Mouse (Mus musculus) adrenal gland, adult 18-20 months (tissue): ENCODE results near the gene Meox1. TPM values are rescaled to one million over a fixed set of nuclear protein-coding genes. Genes with fewer than 3 reads are reported as not detected.

ENCODE experiments used
- DNase-seq, 2 experiments: peaks; one replicate each; pipeline ENCODE4 v3.0.0; 2021 to 2022; ENCODE audit warnings: low spot score in 2 of 2
- total RNA-seq, 2 experiments: library from RNA; stranded (reverse); gene quantifications; 1 replicate in 1 of 2; 2 replicates in 1 of 2; pipeline ENCODE4 v1.2.3; 2021

Meox1 gene
- total RNA-seq, 2 experiments from 2014 or later: 1.8 to 4.2 TPM

DNA sequence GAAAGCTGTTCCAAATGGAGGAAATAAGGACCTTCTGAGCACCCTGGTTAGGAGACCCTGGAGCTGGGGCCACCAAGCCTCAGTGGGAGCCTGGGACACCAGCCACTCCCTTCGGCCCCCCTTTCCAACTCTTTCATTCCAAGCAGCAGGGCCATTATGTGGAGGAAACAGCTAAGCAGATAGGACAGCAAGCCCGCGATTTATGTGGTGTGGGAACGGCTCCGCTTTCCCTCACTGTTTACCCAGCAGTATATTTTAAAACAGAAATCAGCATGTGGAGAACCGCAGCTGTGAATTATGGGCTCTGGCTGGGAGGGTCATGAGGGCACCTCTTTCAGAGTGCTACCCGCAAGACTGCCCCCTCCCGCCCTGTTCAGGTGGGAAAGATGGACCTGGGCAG lies 7.1 kb upstream of the Meox1 start:
- DNase-seq: no peak

DNA sequence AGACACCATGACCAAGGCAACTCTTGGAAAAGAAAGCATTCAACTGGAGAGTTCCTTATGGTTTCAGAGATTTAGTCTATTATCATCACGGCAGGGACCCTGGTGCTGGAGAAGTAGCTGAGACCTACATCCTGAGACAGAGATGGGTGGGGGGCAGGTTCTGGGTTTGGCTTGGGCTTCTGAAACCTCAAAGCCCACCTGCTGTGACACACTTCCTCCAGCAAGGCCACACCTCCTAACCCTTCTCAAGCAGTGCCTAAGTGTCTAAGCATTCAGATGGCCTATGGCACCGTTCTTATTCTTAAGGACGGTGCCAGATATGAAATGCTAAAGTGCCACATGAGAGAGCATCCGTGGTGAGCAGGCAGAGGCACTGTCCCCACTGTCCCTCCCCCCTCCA lies 4.2 kb upstream of the Meox1 start:
- DNase-seq: no peak

DNA sequence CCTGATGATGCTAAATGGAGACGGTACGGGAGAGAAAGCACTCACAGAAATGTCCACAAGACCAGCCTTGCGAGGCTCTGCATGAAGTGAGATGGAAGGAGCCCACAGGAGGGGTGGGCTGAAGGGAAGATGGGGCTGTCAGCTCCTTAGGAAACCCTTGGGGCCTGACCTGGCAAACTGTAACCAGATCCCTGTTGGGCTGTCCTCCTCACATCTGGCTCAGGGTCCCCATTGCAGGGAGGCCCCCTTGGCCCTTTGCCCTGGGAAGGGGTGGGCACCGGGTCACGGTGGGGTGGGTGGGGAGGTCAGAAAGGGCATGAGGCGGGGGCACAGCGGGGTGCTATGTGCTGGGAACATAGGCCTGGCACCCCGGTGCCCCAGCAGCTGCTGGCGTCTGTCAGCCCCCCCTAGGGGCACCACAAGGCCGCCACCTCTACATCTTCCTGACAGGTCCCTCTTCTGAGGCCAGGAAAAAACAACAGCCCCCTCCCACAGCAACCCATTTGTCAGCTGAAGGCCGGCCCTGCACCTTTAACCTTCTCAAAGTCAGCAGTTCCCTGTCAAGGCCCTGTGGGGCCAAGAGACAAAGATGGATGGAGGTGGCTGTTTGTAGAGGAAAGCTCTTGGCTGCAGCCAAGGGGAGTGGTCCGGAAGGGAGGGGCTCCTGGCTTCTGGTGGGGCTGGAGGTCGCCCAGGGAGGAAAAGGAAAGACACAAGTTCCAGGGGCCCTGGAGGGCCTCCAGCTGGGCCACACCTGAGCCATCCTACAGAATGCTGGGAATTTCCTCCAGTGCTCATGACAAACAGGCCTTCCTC lies 2.6 kb upstream of the Meox1 start:
- peak in 1 of 2 experiments; percentile 42 for DNase-seq

DNA sequence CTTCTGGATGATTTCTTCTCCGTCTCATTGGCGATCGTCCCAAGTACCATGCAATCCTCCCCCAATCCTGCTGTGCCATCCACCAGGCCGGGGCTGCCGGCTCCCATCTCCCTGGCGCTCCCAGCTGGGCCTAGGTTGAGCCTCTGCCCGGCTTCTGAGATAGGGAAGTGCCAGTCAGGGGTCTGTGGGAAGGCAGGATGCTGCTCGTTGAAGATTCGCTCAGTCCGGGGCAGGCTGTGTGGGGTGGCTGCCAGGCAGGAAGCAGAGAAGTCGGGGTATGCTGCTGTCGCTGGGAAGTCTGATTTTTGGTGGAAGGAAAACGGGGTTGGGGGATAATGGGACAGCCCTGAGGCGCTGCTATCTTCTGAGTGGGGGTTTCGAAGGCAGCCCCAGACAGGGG lies 614 bp downstream of the Meox1 start:
- DNase-seq: no peak

GRCm38 (mm10) chr11:101891451-101891850 lies 2.7 kb downstream of the Meox1 start:
- DNase-seq: no peak

DNA sequence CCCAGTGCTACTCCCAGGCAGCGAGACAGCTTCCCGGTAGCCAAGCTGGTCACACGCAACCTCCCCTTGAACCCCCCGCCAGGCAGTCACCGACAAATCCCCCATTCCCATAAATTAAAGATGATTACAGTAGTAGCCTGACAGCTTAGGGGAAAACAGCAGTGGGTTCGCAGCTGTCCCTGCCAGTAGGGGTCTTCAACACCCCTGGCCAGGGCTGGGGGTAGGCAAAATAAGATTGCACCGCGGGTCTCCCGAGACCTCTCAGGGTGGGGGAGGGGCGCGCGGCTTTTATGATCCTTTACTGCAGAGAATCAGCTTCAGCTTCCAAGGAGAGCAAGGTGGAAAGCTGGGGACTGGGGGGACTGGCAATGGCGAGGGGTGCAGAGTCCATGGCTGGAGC lies 4.4 kb downstream of the Meox1 start:
- no peak for DNase-seq

GRCm38 (mm10) chr11:101888820-101889219 lies 5.4 kb downstream of the Meox1 start:
- DNase-seq: no peak

DNA sequence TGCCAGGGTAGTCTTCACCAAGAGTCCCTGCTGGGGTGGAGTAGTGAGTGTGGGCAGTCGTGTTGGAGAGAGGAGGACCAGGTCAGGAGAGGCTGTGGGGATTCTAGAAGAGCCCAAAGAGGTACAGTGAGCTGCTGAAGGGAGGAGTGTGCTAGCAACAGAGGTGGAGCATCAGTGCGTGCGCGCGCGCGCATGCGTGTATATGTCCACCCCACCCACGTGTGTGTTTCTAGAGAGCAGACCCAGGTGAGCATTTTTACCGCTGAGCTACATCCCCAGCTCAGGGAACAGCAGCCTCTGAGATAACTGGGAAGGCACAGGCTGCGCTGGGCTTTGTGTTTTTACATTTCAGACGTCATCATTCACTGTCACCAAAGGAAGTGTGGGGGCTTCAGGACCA lies 7.7 kb downstream of the Meox1 start:
- DNase-seq: no peak

DNA sequence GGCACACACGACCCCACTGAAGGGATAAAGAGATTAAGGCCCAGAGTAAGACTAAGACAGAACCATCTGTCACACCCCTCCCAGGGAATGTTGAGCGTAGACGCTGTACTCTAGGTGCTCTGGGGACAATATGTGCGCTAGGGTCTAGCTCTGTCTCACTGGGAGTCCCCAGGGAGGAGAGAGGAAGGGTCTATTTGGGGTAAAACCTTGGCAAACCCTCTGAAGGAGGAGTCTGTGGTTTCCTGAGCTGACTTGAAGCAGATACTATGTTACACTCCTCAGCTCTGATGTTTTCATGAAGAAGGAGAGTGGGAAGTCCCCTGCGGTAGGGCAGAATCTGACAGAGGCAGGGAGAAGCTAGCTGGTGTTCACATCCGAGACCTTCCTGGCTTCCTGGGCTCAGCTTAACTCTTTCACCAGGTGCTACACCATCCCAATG lies 8.3 kb downstream of the Meox1 start:
- DNase-seq: no peak

DNA sequence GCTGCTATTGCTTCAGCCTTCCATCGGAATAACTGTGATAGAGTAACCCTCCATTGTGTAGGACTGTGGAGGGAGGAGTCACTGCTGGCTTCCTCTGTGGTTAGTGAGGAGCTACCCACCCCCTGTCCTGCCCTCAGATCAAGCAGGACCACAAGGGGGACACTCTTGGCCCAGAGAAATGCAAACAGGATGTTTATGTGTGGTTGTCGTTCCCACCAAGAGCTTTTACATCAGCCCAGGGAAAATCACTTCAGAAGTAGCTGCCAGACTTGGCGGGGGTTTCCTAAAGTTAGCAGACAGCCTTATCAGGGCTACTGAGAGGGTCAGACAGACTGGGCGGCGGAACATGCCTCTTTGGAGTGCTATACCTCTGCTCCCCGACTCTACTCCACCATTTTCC lies 8.9 kb downstream of the Meox1 start:
- no peak for DNase-seq

GRCm38 (mm10) chr11:101883911-101884310 lies 10.3 kb downstream of the Meox1 start:
- no peak for DNase-seq

DNA sequence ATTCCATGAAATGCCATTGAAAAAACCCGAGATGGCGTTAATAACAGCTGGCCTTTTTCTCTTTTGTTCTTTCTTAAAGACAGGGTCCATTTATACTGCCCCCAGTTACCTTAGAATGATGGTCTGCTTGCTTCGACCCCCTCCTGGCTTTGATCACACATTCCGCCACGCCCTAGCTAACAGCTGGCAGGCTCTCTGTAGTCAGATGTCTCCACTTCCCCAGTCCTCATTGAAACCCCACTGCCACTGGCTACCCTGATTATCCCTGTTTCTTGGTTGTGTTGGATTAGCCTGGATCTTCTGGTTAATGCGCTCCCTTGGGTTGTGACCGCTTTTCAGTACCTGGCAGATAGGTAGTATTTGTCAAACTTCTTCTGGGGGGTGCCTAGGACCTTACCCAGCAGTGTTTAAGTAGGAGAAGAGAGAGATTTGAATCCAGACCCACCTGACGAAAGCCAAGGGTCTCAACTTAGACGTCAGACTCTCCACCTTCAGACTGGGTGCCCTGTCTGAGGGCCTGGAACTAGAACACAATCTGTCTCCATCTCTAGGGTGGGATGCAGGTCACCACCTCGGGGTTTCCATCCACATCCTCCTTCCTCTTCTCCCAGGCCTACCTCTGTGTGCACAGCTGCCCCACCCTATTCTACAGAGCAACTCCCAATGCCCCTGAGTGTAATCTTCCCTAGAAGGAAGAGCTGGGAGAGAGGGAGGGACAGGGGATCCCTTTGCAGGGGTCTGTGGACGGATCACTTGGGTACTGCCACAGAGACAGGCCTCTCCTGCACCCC lies 11.5 kb downstream of the Meox1 start:
- DNase-seq: no peak

DNA sequence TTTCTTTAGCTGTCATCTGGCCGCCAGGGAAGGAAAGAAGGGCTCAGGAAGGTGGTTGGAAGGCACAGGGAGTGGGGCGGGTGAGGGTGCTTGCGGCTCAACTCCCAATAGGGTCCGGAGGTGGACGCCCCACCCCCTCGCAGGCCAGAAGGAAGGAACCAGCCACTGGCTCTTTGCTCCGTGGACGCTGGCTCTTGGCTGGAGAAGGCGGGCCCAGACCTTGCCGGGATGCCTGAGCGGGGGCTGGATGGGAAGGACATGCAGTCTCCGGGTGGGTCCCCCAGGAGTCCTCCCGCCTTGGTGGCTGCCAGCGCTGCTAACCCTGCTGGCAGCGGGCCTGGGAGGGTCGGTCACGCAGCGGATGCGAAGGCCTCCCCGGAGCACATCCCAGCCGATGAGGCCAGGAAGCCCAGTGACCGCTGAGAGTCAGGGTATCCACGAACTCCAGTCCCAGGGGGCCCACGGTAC lies 12.5 kb downstream of the Meox1 start:
- DNase-seq: peak; percentile 41 to 66

GRCm38 (mm10) chr11:101881185-101881584 lies 13.0 kb downstream of the Meox1 start:
- DNase-seq: no peak

- DNase-seq: no peak
Observed at GRCm38 (mm10) chr11:101879672-101880071, 14.5 kb downstream of the Meox1 start.

DNA sequence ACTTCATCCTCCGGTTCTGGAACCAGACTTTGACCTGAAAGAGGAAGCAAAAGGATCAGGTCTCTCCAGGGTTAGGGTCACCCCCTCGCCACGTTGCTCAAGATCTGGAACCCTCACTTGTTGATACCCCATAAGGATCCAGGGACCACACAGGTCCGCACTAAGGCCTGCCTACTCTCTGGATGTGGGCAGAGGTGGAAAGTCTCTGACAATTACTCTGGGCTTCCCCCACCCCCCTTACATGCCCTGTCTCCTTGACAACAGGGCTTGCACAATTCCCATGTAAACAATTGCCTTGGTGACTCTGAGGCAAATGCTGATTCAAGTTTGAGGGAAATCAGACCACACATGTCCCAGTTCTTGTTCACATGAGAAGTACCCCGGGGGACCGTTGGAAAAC lies 15.5 kb downstream of the Meox1 start:
- DNase-seq: no peak

DNA sequence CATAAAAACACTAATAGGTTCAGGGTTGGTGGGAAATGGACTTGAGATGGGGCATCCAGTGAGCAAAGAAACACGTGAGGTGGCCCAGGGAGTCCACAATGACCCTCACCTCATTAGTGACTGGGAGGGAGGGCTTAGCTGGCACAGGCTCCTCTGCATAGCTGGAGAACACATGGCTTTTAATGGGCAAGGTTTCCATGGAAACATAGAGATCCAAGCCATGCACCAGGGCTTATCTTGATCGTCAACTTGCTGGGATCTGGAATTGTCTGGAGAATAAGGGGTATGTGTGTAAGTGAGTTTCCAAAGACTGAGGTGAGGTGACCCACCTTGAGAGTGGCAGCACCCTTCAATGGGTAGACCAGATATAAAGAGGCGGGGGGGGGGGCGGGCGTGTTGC lies 19.2 kb downstream of the Meox1 start:
- no peak for DNase-seq

DNA sequence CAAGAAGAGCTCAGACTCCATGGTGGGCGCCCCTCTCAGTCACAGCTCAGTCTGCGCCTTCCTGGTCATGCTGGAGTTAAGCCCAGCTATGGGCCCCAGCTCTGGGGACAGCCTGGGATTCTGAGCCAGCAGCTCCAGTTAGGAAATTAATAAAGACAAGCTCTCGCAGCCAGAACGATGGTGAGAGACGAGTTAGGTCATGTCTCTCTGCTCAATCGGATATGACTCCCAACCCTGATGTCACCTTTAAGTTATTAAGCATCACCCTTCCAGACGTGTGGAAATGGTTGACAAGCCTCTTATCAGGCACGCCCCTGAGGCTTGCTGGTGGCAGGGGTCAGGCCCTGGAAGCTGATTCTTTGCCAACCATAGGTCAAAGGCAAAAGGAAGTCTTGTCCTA lies 20.3 kb downstream of the Meox1 start:
- no peak for DNase-seq

DNA sequence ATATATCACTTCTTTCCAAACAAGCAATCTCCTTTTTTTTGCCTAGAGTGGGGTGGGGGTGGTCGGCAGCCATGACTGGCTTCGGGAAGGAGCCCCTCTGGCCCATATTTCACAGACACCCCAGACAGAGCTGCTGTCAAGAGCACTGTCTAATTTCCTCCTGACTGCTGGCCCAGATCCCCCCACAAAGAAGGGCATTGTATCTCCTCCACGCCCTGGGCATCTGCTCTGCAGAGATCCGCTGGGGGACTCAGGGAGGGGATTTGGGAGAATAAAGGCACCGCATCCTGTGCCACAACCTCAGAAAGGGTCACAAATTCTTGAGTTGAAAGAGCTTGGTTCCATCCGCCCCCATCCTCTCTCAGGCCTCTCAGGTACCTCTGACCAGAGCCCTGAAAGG lies 22.7 kb downstream of the Meox1 start:
- DNase-seq: no peak

DNA sequence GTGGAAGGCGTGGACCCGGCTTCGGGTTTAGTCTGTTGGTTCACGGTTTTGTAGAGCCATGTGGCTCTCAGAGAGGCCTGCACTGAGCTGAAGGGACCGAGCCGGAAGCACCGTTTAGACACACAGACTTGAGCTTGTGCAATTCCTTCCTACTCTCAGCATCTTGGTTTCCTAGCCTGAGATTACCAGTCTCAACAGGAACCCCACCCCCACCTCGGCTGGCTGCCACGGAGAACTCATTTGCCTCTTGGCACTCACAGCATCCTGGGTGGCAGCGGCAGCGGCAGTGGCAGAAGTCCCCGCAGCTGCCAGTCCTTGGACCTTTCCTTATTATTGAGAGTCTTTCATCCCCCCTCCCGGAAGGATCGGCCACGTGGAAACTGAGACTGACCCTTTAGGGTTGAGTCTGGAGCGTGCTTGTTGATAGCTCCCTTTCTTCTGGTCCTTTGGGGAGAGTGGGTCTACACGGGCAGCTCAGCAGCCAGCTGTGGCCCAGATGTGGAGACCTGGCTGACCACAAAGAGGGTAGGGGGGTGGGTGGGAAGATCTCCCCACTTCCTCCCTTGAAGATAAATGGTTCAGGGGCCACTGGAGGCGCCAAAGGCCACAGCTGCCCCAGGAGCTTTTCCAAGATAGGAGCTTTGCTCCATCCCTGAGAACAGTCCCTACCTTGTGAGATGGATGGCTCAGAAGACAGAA lies 24.0 kb downstream of the Meox1 start:
- no peak for DNase-seq

- DNase-seq: no peak
Observed at GRCm38 (mm10) chr11:101867513-101868052, 26.6 kb downstream of the Meox1 start.
